Mouse (Mus musculus): ENCODE data around the gene Tmem151b. TPM values are rescaled to one million over a fixed set of nuclear protein-coding genes. Genes with fewer than 3 reads are reported as not detected.

Gene Tmem151b
- polyA plus RNA-seq, 1 experiment from 2014 or later = 0.14 TPM

GRCm38 (mm10) chr17:45499516-45499915, 50.0 kb downstream of the Tmem151b start:
- 28% methylated on average over 2 of the region's 2 CpGs for WGBS (ENCODE audit: insufficient replicate concordance)
- H3K4me3 ChIP-seq (replicated peaks) = no peak overlapping the region
- H3K9ac ChIP-seq = no peak overlapping the region
- H3K4me1 ChIP-seq (replicated peaks) = peaks cover 7% of the 10 kb centered on the region; the same call in 1 of the 2 replicates
- H3K4me2 ChIP-seq = no peak overlapping the region
- no peaks in the 10 kb centered on the region for H3K9me3 ChIP-seq (replicated peaks)
- H3K36me3 ChIP-seq = no peaks in the 10 kb centered on the region
- no peak for ATAC-seq (ENCODE audit: low read depth)
- no peak for DNase-seq
- H3K27me3 ChIP-seq = peaks cover 6% of the 10 kb centered on the region; the same call in 1 of the 2 replicates
- H3K27ac ChIP-seq = no peak overlapping the region

DNA sequence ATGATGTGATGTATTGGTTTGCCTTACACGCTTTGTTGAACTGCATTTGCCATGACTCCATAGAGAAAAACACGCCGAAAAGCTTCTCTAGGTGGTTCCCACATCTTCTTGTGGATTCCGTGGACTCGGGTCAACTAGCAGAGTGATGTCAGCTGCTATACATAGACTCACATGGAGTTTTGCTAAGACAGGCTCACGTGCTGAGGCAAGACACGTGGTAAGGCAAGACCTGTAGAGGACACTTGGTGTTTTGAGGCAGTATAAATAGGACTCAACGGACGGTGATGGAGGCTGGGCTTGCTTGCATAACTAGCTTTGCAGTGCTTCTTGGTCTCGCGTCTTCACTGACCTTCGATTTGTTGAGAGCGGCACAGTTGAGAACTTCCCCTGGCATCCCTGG, 51.1 kb downstream of the Tmem151b start:
- H3K4me3 ChIP-seq (replicated peaks) = no peak overlapping the region
- peaks cover 7% of the 10 kb centered on the region; the same call in 1 of the 2 replicates for H3K27me3 ChIP-seq
- H3K4me1 ChIP-seq (replicated peaks) = peaks cover 3% of the 10 kb centered on the region; the same call in 1 of the 2 replicates
- DNase-seq = no peak
- no peaks in the 10 kb centered on the region for H3K9me3 ChIP-seq (replicated peaks)
- H3K27ac ChIP-seq = no peak overlapping the region
- WGBS (ENCODE audit: insufficient replicate concordance) = 65% methylated on average over 13 of the region's 13 CpGs
- no peak overlapping the region for H3K9ac ChIP-seq
- H3K36me3 ChIP-seq = no peaks in the 10 kb centered on the region
- no peak for ATAC-seq (ENCODE audit: low read depth)
- no peak overlapping the region for H3K4me2 ChIP-seq

DNA sequence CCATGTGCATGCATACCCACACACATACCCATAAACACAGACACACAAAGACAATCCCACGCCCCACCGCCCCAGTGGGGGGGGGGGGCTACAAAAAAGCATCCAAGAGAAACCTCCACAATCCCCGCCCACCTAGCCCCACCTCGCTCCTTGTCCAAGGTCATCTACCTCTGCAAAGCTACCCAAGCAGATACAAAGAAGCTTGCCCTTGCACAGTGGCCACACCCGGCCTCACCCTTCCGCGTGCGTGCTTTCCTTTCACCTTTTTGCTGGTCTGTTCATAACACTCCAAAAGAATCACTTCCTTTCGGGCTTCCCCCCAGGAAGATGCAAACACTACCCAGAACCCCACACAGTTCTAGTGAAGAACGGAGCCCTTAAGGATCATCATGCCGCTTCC, 54.1 kb downstream of the Tmem151b start:
- Histone ChIP-seq H3K4me3 (replicated peaks) (no peak overlapping the region), H3K9me3 (replicated peaks) (no peaks in the 10 kb centered on the region), H3K4me1 (replicated peaks) (no peaks in the 10 kb centered on the region), H3K9ac (no peak overlapping the region), H3K36me3 (no peaks in the 10 kb centered on the region), H3K27me3 (peaks cover 15% of the 10 kb centered on the region), H3K4me2 (no peak overlapping the region), H3K27ac (no peak overlapping the region)
- no peak for ATAC-seq (ENCODE audit: low read depth)
- no peak for DNase-seq
- 63% methylated on average over 11 of the region's 11 CpGs for WGBS (ENCODE audit: insufficient replicate concordance)

Other genes with a start within 250 kb of the Tmem151b start
- 36.4 and 41.5 TPM in 2 replicates for gene Cdc5l, start 115.9 kb downstream of the Tmem151b start, polyA plus RNA-seq (2015; fragmentation: Nextera tagmentation; extraction: Ambion mirVana)
- 0.06 and 0.18 TPM in 2 replicates for gene Spats1, start 74.3 kb downstream of the Tmem151b start, polyA plus RNA-seq (2015; fragmentation: Nextera tagmentation; extraction: Ambion mirVana)
- 8.6 and 9.4 TPM in 2 replicates for gene Aars2, start 42.8 kb downstream of the Tmem151b start, polyA plus RNA-seq (2015; fragmentation: Nextera tagmentation; extraction: Ambion mirVana)
- not detected in 2 replicates for gene Tcte1, start 26.2 kb downstream of the Tmem151b start, polyA plus RNA-seq (2015; fragmentation: Nextera tagmentation; extraction: Ambion mirVana)
- 1.4 and 1.6 TPM in 2 replicates for gene Nfkbie, start 6.0 kb upstream of the Tmem151b start, polyA plus RNA-seq (2015; fragmentation: Nextera tagmentation; extraction: Ambion mirVana)
- 58.0 and 58.6 TPM in 2 replicates for gene Slc35b2, start 14.2 kb upstream of the Tmem151b start, polyA plus RNA-seq (2015; fragmentation: Nextera tagmentation; extraction: Ambion mirVana)
- 1,012 and 1,064 TPM in 2 replicates for gene Hsp90ab1, start 23.6 kb upstream of the Tmem151b start, polyA plus RNA-seq (2015; fragmentation: Nextera tagmentation; extraction: Ambion mirVana)
- 215 and 233 TPM in 2 replicates for gene Slc29a1, start 49.9 kb upstream of the Tmem151b start, polyA plus RNA-seq (2015; fragmentation: Nextera tagmentation; extraction: Ambion mirVana)
- gene Mymx, start 52.4 kb upstream of the Tmem151b start, polyA plus RNA-seq (2015; fragmentation: Nextera tagmentation; extraction: Ambion mirVana) = 0.42 and 0.59 TPM in 2 replicates
- gene Capn11, start 109.6 kb upstream of the Tmem151b start, polyA plus RNA-seq (2015; fragmentation: Nextera tagmentation; extraction: Ambion mirVana) = 0.05 and 0.09 TPM in 2 replicates
- 123 and 133 TPM in 2 replicates for gene Mrpl14, start 136.6 kb upstream of the Tmem151b start, polyA plus RNA-seq (2015; fragmentation: Nextera tagmentation; extraction: Ambion mirVana)
- 7.7 and 8.3 TPM in 2 replicates for gene Tmem63b, start 137.2 kb upstream of the Tmem151b start, polyA plus RNA-seq (2015; fragmentation: Nextera tagmentation; extraction: Ambion mirVana)
- not detected in 2 replicates for gene 1600014C23Rik, start 184.2 kb upstream of the Tmem151b start, polyA plus RNA-seq (2015; fragmentation: Nextera tagmentation; extraction: Ambion mirVana)